Mouse (Mus musculus): ENCODE measurements around the gene Gdf15.

GRCm38 (mm10) chr8:70655469-70655868 lies 23.2 kb upstream of the Gdf15 start:
- TF ChIP-seq TAL1 (IDR thresholded peaks at IDR 0.05; ENCODE audit: low read length) (no peak), GATA1 (IDR thresholded peaks at IDR 0.05; ENCODE audit: low read length) (no peak)
